Mouse (Mus musculus): ENCODE measurements around the gene D930007J09Rik.

DNA sequence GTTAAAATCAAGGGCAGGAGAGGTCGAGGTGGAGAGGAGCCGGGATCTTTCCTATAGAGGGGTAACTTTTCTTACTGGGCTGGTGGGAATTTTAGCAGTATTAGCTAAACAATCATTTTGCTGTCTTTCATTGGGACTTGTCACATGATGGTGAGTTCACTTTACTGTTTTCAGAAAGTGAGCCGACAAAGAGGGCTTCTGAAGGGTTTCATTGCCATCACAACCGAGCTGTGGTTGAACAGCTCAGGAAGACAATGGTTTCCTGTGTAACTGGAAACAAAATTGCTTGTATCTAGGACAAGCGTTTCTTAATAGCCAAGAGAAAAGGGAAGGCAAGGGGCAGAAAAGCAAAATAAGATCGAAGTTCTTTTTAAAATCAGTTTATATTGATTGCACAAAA is 30.6 kb upstream of the D930007J09Rik start:
- TF ChIP-seq CTCF (IDR thresholded peaks at IDR 0.05; ENCODE audit: insufficient read depth, low read depth, low read length) (no peak), POLR2A (IDR thresholded peaks at IDR 0.05; ENCODE audit: insufficient read depth, low read depth, low read length) (no peak)
